Mouse (Mus musculus) MEL (cell line): Measurements from ENCODE around the gene Acaa1a.

Experiments used
- CHD2 ChIP-seq: IDR thresholded peaks from 2 replicates; pipeline ENCODE4 v1.6.1; 2011; ENCODE audit warnings: low read length, improper control_type of control experiment
- CTCF ChIP-seq, 3 experiments: IDR thresholded peaks in 2 of 3; conservative IDR thresholded peaks in 1 of 3; 2 replicates each; pipeline ENCODE4 v1.5.1; 2011 to 2012; ENCODE audit warnings: low read length in 3 of 3, low read depth in 2 of 3, mild to moderate bottlenecking in 2 of 3, improper control_type of control experiment in 1 of 3, inconsistent platforms in 1 of 3, mixed read lengths in 1 of 3, moderate library complexity in 1 of 3; ENCODE audit not compliant: control insufficient read depth in 1 of 3, insufficient read depth in 1 of 3, poor library complexity in 1 of 3, severe bottlenecking in 1 of 3
- ETS1 ChIP-seq: IDR thresholded peaks from 2 replicates; pipeline ENCODE4 v1.6.1; 2012; ENCODE audit warnings: low read depth, mild to moderate bottlenecking, inconsistent platforms, low read length, improper control_type of control experiment, moderate library complexity
- POLR2A ChIP-seq, 2 experiments: IDR thresholded peaks; 2 replicates each; pipeline ENCODE4 v1.6.1; 2011 to 2012; ENCODE audit warnings: low read length in 2 of 2, mild to moderate bottlenecking in 2 of 2, control low read depth in 1 of 2, improper control_type of control experiment in 1 of 2, low read depth in 1 of 2, moderate library complexity in 1 of 2; ENCODE audit not compliant: control insufficient read depth in 1 of 2, insufficient read depth in 1 of 2, poor library complexity in 1 of 2
- SIN3A ChIP-seq: IDR thresholded peaks from 2 replicates; pipeline ENCODE4 v1.6.1; 2012; ENCODE audit warnings: low read length, improper control_type of control experiment, inconsistent platforms
- SMC3 ChIP-seq: IDR thresholded peaks from 2 replicates; pipeline ENCODE4 v1.6.1; 2011; ENCODE audit warnings: low read depth, low read length, improper control_type of control experiment
- USF1 ChIP-seq: IDR thresholded peaks from 2 replicates; pipeline ENCODE4 v1.6.1; 2014; ENCODE audit warnings: low read depth, mild to moderate bottlenecking, inconsistent platforms, low read length, improper control_type of control experiment, moderate library complexity

DNA sequence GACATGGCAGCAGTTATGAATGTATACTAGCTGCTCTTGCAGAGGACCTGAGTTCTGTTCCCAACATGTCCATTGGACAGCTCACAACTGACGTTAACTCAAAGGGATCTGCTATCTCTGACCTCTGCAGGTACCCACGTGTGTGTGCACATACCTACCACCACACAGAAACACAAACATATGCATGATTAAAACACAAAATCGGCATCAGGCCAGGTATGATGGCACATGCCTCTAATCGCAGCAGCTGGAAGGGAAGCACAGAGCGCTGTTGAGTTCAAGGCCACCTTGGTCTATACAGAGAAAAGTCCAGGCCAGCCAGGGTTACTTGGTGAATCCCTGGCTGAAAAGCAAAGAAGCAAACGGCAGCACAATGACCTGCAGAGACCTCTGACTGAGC is 41.8 kb upstream of the Acaa1a start:
- TF ChIP-seq CHD2: no peak
- no peak for TF ChIP-seq ETS1
- no peak for TF ChIP-seq SIN3A
- no peak for TF ChIP-seq SMC3
- TF ChIP-seq CTCF (IDR thresholded peaks at IDR 0.05 in 2 of 3, conservative IDR thresholded peaks at IDR 0.05 in 1 of 3; ENCODE audit: control insufficient read depth in 1 of 3, insufficient read depth in 1 of 3, low read depth in 2 of 3, low read length in 3 of 3, poor library complexity in 1 of 3, severe bottlenecking in 1 of 3): no peak
- TF ChIP-seq POLR2A (IDR thresholded peaks at IDR 0.05; ENCODE audit: control insufficient read depth in 1 of 2, insufficient read depth in 1 of 2, low read depth in 1 of 2, low read length in 2 of 2, poor library complexity in 1 of 2): no peak
- no peak for TF ChIP-seq USF1
